Mouse (Mus musculus) kidney, postnatal 0 days (tissue): ENCODE measurements around the gene Foxe1. TPM values are rescaled to one million over a fixed set of nuclear protein-coding genes. Genes with fewer than 3 reads are reported as not detected.

Source experiments
- ATAC-seq: fragments of 200-750 bp; cut with Nextera tagmentation; replicated peaks from 2 replicates; pipeline ENCODE4 v1.8.0; 2017; ENCODE audit warnings: low read depth, moderate number of reproducible peaks, moderate TSS enrichment, moderate library complexity; ENCODE audit not compliant: low FRiP score
- DNase-seq: peaks from one replicate; pipeline ENCODE4 v3.0.0-alpha.2; 2016; ENCODE audit warnings: low spot score
- H3K27ac ChIP-seq: fragments of 300-500 bp; sonication (generic); 2 replicates; pipeline ENCODE4 v1.5.1; 2014; ENCODE audit warnings: mild to moderate bottlenecking
- H3K27me3 ChIP-seq: fragments of 300-500 bp; sonication (generic); 2 replicates; pipeline ENCODE4 v1.6.1; 2014; ENCODE audit warnings: low read length, mixed read lengths; ENCODE audit not compliant: insufficient read depth
- H3K36me3 ChIP-seq: fragments of 300-500 bp; sonication (generic); 2 replicates; pipeline ENCODE4 v1.6.1; 2014; ENCODE audit warnings: low read length, mixed read lengths; ENCODE audit not compliant: insufficient read depth
- H3K4me1 ChIP-seq: fragments of 300-500 bp; sonication (generic); replicated peaks from 2 replicates; pipeline ENCODE4 v1.6.1; 2014; ENCODE audit warnings: antibody characterized with exemption, low read length, mixed read lengths; ENCODE audit not compliant: insufficient read depth
- H3K4me2 ChIP-seq: fragments of 300-500 bp; sonication (generic); 2 replicates; pipeline ENCODE4 v1.6.1; 2014; ENCODE audit warnings: mild to moderate bottlenecking, low read length, moderate library complexity, mixed read lengths
- H3K4me3 ChIP-seq: fragments of 300-500 bp; sonication (generic); replicated peaks from 2 replicates; pipeline ENCODE4 v1.5.1; 2014; ENCODE audit warnings: low read depth, low read length
- H3K9ac ChIP-seq: fragments of 300-500 bp; sonication (generic); 2 replicates; pipeline ENCODE4 v1.6.1; 2014; ENCODE audit warnings: low read depth, low read length
- H3K9me3 ChIP-seq: fragments of 300-500 bp; sonication (generic); replicated peaks from 2 replicates; pipeline ENCODE4 v1.6.1; 2016; ENCODE audit warnings: low read length, inconsistent platforms, mixed read lengths
- CTCF ChIP-seq: IDR thresholded peaks from 2 replicates; pipeline ENCODE4 v1.5.1; 2016; ENCODE audit warnings: antibody characterized with exemption, low read depth, mild to moderate bottlenecking, moderate library complexity
- WGBS: fragments of 180-500 bp; shearing (Covaris S2); extraction: QIAGEN DNeasy Blood & Tissue Kit; methylation state at CpG from one replicate; pipeline ENCODE4 v1.1.7; 2014; 5-methylcytosine and 5-hydroxymethylcytosine counted together
- polyA plus RNA-seq: library from polyadenylated mRNA; unstranded; fragments of >200 nt; fragmentation: Nextera tagmentation; extraction: Ambion mirVana; gene quantifications from 2 replicates; pipeline ENCODE4 v1.2.1, GENCODE M21; 2015

The Foxe1 gene
- polyA plus RNA-seq, 1 experiment from 2014 or later, result not detected

DNA sequence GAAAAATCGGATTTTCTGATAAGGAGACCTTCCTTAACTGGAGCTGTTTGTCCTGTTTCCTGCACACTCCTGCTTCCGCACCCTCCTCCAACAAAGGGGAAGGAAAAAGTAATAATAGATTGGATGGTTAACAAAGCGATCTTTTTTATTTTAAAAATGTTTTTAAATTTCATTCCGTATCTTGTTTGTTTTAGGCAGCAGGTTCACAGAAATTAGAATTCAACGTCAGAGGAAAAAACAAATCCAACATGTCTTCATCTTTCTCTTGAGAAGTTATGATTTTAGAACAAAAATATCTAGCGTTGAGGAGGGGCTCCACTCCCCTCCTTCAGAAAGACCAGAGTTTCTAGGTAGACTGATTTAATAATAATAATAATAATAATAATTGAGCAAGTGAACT is 2.8 kb downstream of the Foxe1 start:
- ATAC-seq, result no peak
- no peak for DNase-seq
- WGBS, result 25% methylated on average over 6 of the region's 6 CpGs
- Histone ChIP-seq H3K36me3 (no peaks in the 10 kb centered on the region), H3K27me3 (peaks cover 96% of the 10 kb centered on the region), H3K4me2 (no peak overlapping the region), H3K4me3 (no peak overlapping the region), H3K9ac (no peak overlapping the region), H3K4me1 (no peaks in the 10 kb centered on the region), H3K27ac (no peak overlapping the region), H3K9me3 (no peaks in the 10 kb centered on the region)
- TF ChIP-seq CTCF, result no peak

DNA sequence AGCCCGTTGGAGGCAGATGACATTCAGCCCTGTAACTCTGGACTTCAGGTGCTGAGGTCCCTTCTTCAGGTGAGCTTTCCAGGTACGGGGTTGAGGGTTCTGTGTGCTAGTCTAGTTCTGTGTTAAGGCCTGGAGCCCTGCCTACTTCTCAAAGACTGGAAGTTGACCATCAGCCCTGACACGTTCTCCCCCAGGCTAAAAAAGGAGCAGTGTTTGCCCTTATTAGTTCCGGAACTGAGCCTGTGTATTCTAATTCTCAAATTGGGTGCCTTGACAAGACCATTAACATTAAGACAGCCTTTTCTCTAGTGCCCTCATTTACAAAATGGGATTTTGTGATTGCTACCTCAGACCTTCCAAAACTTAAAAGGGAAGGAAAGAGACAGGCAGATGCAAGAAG is 3.7 kb downstream of the Foxe1 start:
- no peaks in the 10 kb centered on the region for H3K9me3 ChIP-seq
- no peak overlapping the region for H3K9ac ChIP-seq
- H3K27me3 ChIP-seq, result peaks cover 96% of the 10 kb centered on the region
- no peaks in the 10 kb centered on the region for H3K4me1 ChIP-seq
- WGBS, result 7% methylated on average over 4 of the region's 4 CpGs
- no peak for DNase-seq
- no peak overlapping the region for H3K4me2 ChIP-seq
- no peak overlapping the region for H3K4me3 ChIP-seq
- ATAC-seq, result no peak
- no peak for TF ChIP-seq CTCF
- H3K27ac ChIP-seq, result no peak overlapping the region
- no peaks in the 10 kb centered on the region for H3K36me3 ChIP-seq

DNA sequence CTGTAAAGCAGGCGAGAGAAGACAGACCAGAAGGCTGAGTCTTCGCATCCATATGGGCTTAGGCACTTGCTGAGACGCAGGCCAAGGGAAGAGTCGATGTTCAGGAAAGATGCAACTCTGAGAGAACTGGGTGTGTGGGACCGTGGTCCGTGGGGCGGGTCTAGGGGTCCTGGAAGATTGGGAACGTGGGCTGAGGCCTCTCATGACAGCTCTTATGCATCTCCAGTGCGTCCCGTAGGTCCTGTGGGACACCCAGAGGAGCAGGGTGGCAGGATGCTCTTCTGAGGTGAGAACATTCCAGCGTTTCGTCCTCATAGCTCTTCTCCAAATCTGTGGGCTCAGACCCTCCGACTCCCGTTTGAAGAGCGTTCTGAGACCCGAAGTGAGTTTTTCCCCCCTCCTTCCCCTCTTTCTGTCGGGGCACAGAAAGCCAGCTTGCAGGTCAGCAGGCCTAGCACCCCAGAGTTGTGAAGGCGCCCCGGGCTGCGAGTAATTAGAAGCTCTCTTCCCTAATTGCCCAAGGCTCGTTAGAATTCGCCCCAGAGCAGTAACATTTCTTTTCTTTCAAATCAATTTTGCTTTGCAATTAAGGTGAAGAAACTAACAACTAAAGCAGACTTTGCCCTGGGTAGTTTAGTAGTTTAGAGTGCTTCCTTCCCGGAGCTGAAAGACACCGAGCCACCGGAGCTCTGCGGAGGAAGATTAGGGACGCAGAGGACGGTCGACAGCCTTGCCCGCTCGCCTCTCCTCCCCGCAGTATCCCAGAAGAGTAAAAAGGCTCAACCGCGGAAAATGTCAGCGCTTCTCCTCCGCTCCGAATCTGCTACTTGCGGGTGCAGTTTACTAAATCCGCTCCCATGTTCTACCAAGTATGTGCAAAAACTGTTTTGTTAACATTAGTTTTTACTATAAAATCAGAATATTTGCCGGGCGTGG is 4.4 kb downstream of the Foxe1 start:
- WGBS, result 3% methylated on average over 41 of the region's 41 CpGs
- no peak for DNase-seq

DNA sequence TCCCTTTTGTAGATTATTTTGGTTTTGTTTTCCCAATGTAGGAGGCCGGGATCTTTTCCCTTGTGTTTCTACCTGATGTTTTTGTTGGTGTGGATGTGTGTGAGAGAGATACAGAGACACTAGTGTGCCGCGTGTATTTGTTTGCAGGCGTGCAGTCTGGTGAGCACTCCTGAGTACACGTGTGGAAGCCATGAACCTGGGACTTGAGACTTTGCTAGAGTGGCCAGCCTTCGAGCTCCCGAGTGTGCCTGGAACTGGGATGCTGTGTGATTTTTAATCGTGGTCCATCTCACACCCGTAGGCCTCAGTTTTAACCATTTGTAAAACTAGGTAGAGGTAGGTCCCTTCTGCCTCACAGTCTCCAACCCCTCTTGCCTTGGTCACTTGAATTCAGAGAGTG is 5.5 kb downstream of the Foxe1 start:
- ATAC-seq (no peak), DNase-seq (no peak)
- Histone ChIP-seq H3K4me3 (no peak overlapping the region), H3K9ac (no peak overlapping the region), H3K27ac (no peak overlapping the region), H3K4me2 (no peak overlapping the region), H3K9me3 (no peaks in the 10 kb centered on the region), H3K4me1 (no peaks in the 10 kb centered on the region), H3K27me3 (peaks cover 79% of the 10 kb centered on the region), H3K36me3 (no peaks in the 10 kb centered on the region)
- 24% methylated on average over 9 of the region's 9 CpGs for WGBS
- TF ChIP-seq CTCF, result no peak

More for the DNA sequence above, 4.4 kb downstream of the Foxe1 start:
- no peak overlapping the region for H3K27ac ChIP-seq
- no peaks in the 10 kb centered on the region for H3K4me1 ChIP-seq
- H3K4me3 ChIP-seq, result no peak overlapping the region
- no peak for TF ChIP-seq CTCF
- H3K36me3 ChIP-seq, result no peaks in the 10 kb centered on the region
- ATAC-seq, result no peak
- no peaks in the 10 kb centered on the region for H3K9me3 ChIP-seq
- H3K9ac ChIP-seq, result no peak overlapping the region
- no peak overlapping the region for H3K4me2 ChIP-seq
- H3K27me3 ChIP-seq, result peaks cover 90% of the 10 kb centered on the region

DNA sequence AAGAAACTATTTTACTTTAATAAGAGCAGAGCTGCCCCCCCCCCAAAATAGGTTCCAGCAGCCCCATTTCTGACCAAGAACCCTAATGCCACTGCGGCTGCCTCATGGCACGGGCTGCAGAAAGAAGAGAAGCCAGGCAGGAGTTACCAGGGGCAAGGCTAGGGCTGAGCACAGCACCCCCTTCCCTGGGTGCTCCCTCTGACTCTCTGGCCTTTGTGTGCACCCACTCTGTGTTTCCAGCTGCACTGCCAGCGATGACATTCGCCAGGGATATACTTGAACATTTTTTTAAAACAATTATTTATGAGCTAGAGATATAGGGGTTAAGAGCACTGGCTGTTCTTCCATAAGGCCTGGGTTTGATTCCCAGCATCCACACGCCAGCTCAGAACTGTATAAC is 6.1 kb downstream of the Foxe1 start:
- Histone ChIP-seq H3K36me3 (no peaks in the 10 kb centered on the region), H3K9ac (no peak overlapping the region), H3K27ac (no peak overlapping the region), H3K4me3 (no peak overlapping the region), H3K4me2 (no peak overlapping the region), H3K27me3 (peaks cover 73% of the 10 kb centered on the region), H3K9me3 (no peaks in the 10 kb centered on the region), H3K4me1 (no peaks in the 10 kb centered on the region)
- no peak for TF ChIP-seq CTCF
- ATAC-seq (no peak), DNase-seq (no peak)
- WGBS, result 53% methylated on average over 5 of the region's 5 CpGs

DNA sequence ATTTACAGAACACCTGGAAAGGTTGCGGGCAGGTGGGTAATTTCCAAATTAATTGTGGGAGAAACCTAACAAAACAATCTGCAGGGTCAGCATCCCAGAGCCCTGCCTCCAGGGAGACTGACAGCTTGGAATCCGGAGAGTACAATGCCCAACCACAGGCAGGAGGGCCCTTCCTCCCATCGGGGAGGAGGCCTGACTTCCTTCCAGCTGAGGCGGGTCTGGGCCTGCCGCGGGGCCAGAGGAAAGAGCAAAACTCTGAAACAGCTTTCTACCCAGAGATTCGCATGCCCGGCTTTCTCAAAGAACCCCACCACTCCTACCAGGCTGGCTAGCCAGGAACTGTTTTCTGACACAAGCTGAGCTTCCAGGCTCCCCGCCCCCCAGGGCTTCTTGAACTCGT is 9.6 kb downstream of the Foxe1 start:
- TF ChIP-seq CTCF, result no peak
- 18% methylated on average over 10 of the region's 10 CpGs for WGBS

More for the DNA sequence above, 9.6 kb downstream of the Foxe1 start:
- Histone ChIP-seq H3K4me2 (no peak overlapping the region), H3K4me3 (no peak overlapping the region), H3K4me1 (no peaks in the 10 kb centered on the region), H3K36me3 (no peaks in the 10 kb centered on the region), H3K27ac (no peak overlapping the region), H3K9me3 (no peaks in the 10 kb centered on the region), H3K9ac (no peak overlapping the region), H3K27me3 (peaks cover 38% of the 10 kb centered on the region)
- ATAC-seq (no peak), DNase-seq (no peak)
